In genomic region chr5:111555981-111556380, GRCm38 (mm10) we compare ENCODE assay signal across 9 mouse cellular contexts.
DNase-seq lines count a peak whose midpoint lies in the region; ATAC-seq and TF ChIP-seq lines count a peak whose summit lies in the region.
"Had no signal": no experiment of that assay in that cellular context is flagged by ENCODE, and none has a peak within 500 bp of the region (broad histone marks: within the 10 kb centered on the region; RNA-seq: fewer than 3 reads in every experiment).

No protein-coding gene starts in this region.

- no peak for DNase-seq in hindbrain, embryonic 10.5 days (ENCODE audit: low spot score)
- DNase-seq in hindbrain, postnatal 0 days (ENCODE audit: low spot score), result no peak
- DNase-seq in lung, postnatal 36 days, result peak; percentile 58
- DNase-seq in spleen, adult 12 weeks (ENCODE audit: low spot score), result no peak
- DNase-seq in right cerebral cortex, adult 18-20 months, result no peak
- DNase-seq in spleen, postnatal 10 days (ENCODE audit: low spot score in 2 of 2), result no peak

- no peak overlapping the region for H3K9ac ChIP-seq in hindbrain, postnatal 0 days (replicated peaks; ENCODE audit: low read length)
- H3K9ac ChIP-seq in embryonic facial prominence, embryonic 15.5 days, result no peak overlapping the region
- H3K9ac ChIP-seq in kidney, embryonic 14.5 days (ENCODE audit: low read depth, low read length), result no peak overlapping the region

- no peaks in the 10 kb centered on the region for H3K9me3 ChIP-seq in hindbrain, embryonic 10.5 days
- H3K9me3 ChIP-seq in hindbrain, postnatal 0 days (ENCODE audit: low read length), result no peaks in the 10 kb centered on the region
- no peaks in the 10 kb centered on the region for H3K9me3 ChIP-seq in embryonic facial prominence, embryonic 15.5 days (replicated peaks)
- H3K9me3 ChIP-seq in kidney, embryonic 14.5 days (ENCODE audit: control insufficient read depth, low read length), result no peaks in the 10 kb centered on the region

- no peak overlapping the region for H3K4me3 ChIP-seq in hindbrain, embryonic 10.5 days
- no peak overlapping the region for H3K4me3 ChIP-seq in hindbrain, postnatal 0 days (ENCODE audit: low read length)
- H3K4me3 ChIP-seq in embryonic facial prominence, embryonic 15.5 days (replicated peaks), result no peak overlapping the region
- H3K4me3 ChIP-seq in kidney, embryonic 14.5 days (ENCODE audit: low read length), result no peak overlapping the region
- H3K4me3 ChIP-seq: megakaryocyte, embryonic 14.5 days had no signal

- H3K27me3 ChIP-seq in hindbrain, embryonic 10.5 days (ENCODE audit: insufficient read depth, poor library complexity, severe bottlenecking), result peaks cover 3% of the 10 kb centered on the region; the same call in 1 of the 2 replicates
- no peaks in the 10 kb centered on the region for H3K27me3 ChIP-seq in hindbrain, postnatal 0 days (ENCODE audit: insufficient read depth, low read length)
- peaks cover 5% of the 10 kb centered on the region; the same call in 1 of the 2 replicates for H3K27me3 ChIP-seq in embryonic facial prominence, embryonic 15.5 days
- H3K27me3 ChIP-seq in kidney, embryonic 14.5 days (ENCODE audit: control insufficient read depth, insufficient read depth, low read length), result peaks cover 6% of the 10 kb centered on the region; the same call in 1 of the 2 replicates

- 63% methylated on average over 7 of the region's 7 CpGs for WGBS in hindbrain, embryonic 10.5 days
- 58% methylated on average over 7 of the region's 7 CpGs for WGBS in hindbrain, postnatal 0 days
- 34% methylated on average over 7 of the region's 7 CpGs for WGBS in embryonic facial prominence, embryonic 15.5 days
- 28% methylated on average over 7 of the region's 7 CpGs for WGBS in kidney, embryonic 14.5 days

- ATAC-seq in hindbrain, postnatal 0 days, result no peak
- ATAC-seq in embryonic facial prominence, embryonic 15.5 days (ENCODE audit: insufficient number of reproducible peaks, low FRiP score, low TSS enrichment, low read depth), result no peak
- peak; percentile 49 for ATAC-seq in kidney, embryonic 14.5 days (ENCODE audit: low FRiP score, low TSS enrichment)

- H3K27ac ChIP-seq in hindbrain, embryonic 10.5 days, result peak overlapping the region; percentile 91
- no peak overlapping the region for H3K27ac ChIP-seq in hindbrain, postnatal 0 days
- H3K27ac ChIP-seq in embryonic facial prominence, embryonic 15.5 days (replicated peaks), result 0 out of 2 replicates have a peak overlapping the region, but pooled peaks have one; percentile 44
- no peak overlapping the region; the same call in 1 of the 2 replicates for H3K27ac ChIP-seq in kidney, embryonic 14.5 days (ENCODE audit: low read depth, low read length)

- H3K4me2 ChIP-seq in hindbrain, postnatal 0 days (ENCODE audit: low read depth, low read length), result no peak overlapping the region
- no peak overlapping the region for H3K4me2 ChIP-seq in embryonic facial prominence, embryonic 15.5 days (replicated peaks)
- H3K4me2 ChIP-seq in kidney, embryonic 14.5 days (replicated peaks; ENCODE audit: low read depth, low read length), result no peak overlapping the region

- peaks cover 69% of the 10 kb centered on the region for H3K4me1 ChIP-seq in hindbrain, embryonic 10.5 days (replicated peaks)
- H3K4me1 ChIP-seq in hindbrain, postnatal 0 days (ENCODE audit: insufficient read depth, low read length), result 0 out of 2 replicates have a peak, but pooled peaks cover 7% of the 10 kb centered on the region
- peaks cover 30% of the 10 kb centered on the region for H3K4me1 ChIP-seq in embryonic facial prominence, embryonic 15.5 days
- H3K4me1 ChIP-seq in kidney, embryonic 14.5 days (ENCODE audit: control insufficient read depth, insufficient read depth, low read length), result peaks cover 22% of the 10 kb centered on the region

- TF ChIP-seq CTCF in hindbrain, postnatal 0 days (IDR thresholded peaks at IDR 0.05; ENCODE audit: low read depth), result no peak

- H3K36me3 ChIP-seq in hindbrain, embryonic 10.5 days, result no peaks in the 10 kb centered on the region
- no peaks in the 10 kb centered on the region for H3K36me3 ChIP-seq in hindbrain, postnatal 0 days (ENCODE audit: insufficient read depth, low read length)
- H3K36me3 ChIP-seq in embryonic facial prominence, embryonic 15.5 days, result no peaks in the 10 kb centered on the region
- H3K36me3 ChIP-seq in kidney, embryonic 14.5 days (ENCODE audit: control insufficient read depth, insufficient read depth, low read length), result no peaks in the 10 kb centered on the region

Comparison
In these comparisons a context has a peak if more than half of its experiments do, and no peak if none do; other contexts are left out.
1. H3K27ac ChIP-seq: peak in hindbrain, embryonic 10.5 days (single experiment) and embryonic facial prominence, embryonic 15.5 days (single experiment); none in hindbrain, postnatal 0 days (single experiment) and kidney, embryonic 14.5 days (single experiment).